Mouse (Mus musculus): ENCODE data around the gene Slc28a1. TPM values are rescaled to one million over a fixed set of nuclear protein-coding genes. Genes with fewer than 3 reads are reported as not detected.
"Not testable (repeated sequence)": the region's sequence is repeated elsewhere in the genome, so short reads cannot be mapped to it uniquely, and the experiment has no call there.

Slc28a1 gene
- total RNA-seq, 2 experiments from 2014 or later: 0.33 to 0.34 TPM

DNA sequence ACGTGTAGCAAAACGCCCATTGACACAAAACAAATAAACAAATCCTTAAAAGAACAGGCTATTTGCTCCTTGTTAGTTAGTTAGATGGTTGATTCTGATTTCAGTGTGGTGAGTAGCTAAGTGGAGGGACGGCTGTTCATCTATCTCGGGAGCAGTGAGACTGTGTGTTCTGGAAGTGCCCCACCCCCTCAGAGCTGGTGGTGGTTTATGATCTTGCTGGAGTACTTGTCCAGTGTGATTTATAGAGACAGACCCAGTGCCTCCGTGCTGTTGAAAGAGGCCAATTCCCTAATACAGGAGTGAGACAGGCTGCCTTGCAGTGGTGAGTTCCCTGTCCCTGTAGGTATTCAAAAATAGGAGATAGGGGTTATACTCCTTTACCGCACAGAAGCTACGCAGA lies 44.3 kb downstream of the Slc28a1 start:
- intact Hi-C loops (cut with DNase I): loop anchor here (5.0 kb wide), 1 partner anchor 167 kb away; the partner anchor contains the start of gene Zfp592
- DNase-seq: no peak

DNA sequence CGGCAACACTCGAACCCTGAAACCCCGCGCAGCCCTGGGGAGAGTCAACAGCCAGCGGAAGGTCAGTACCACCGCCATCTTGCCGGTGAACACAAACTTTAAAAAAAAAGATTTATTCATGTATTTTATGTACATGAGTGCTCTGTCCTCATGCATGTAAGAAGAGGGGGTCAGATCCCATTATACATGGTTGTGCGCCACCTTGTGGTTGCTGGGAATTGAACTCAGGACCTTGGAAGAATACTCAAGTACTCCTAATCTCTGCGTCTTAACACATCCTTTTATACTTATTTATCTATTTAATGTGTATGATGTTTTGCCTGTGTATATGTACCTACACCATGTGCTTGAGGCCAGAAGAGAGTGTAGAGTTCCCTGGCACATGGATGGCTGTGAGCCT lies 47.1 kb downstream of the Slc28a1 start:
- peak in 1 of 2 experiments; percentile 53 for DNase-seq
- intact Hi-C loops (cut with DNase I): loop anchor here (5.0 to 10.0 kb wide), 2 partner anchors 293 to 419 kb away; partner anchors contain the start of gene Cpeb1

DNA sequence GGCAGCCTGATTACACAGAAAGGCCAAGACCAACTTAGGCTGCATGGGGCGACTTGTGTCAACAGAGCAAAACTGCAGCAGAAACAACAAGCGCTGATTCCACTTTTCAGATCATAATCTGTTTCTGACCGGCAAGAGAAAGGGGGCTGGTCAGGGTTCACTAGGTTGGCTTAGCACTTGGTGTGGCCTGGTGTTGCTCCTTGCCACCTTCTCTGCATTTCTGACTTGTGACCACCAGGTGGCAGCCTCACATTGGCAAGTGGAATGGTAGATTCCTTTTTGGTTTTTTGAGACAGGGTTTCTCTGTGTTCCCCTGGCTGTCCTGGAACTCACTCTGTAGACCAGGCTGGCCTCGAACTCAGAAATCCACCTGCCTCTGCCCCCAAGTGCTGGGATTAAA lies 47.7 kb downstream of the Slc28a1 start:
- DNase-seq: peak; percentile 81 to 87
- intact Hi-C loops (cut with DNase I): loop anchor here (5.0 to 10.0 kb wide), 2 partner anchors 292 to 420 kb away; partner anchors contain the start of gene Cpeb1

DNA sequence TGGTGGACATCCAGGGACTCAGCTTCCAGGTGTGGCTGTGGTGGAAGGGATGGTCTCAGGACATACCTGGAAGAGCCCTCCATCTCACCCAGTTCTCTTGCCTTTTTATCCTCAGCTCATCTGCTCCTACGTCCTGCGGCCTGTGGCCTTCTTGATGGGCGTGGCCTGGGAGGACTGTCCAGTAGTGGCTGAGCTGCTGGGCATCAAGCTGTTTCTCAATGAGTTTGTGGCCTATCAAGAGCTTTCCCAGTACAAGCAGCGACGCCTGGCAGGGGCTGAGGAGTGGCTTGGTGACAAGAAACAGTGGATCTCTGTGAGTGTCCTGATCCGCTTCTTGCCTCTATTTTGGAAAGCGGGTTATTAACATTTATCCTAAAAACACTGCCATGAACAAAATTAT lies 49.8 kb downstream of the Slc28a1 start:
- intact Hi-C loops (cut with DNase I): loop anchor here (5.0 to 10.0 kb wide), 2 partner anchors 290 to 422 kb away; partner anchors contain the start of gene Cpeb1
- no peak for DNase-seq

DNA sequence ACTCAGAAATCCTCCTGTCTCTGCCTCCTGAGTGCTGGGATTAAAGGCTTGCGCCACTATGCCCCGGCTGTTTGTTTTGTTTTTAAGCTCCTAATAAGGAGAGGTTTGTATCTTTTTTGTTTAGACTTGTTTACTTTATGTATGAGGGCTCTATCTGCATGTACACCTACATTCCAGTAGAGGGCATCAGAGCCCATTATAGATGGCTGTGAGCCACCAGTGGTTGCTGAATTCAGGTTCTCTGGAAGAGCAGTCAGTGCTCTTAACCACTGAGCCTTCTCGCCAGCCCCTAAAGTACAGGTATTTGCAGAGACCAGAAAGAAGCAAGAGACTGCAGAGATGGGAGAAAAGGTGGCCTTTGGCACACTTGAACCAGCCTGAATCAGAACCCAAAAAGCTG lies 52.5 kb downstream of the Slc28a1 start:
- intact Hi-C loops (cut with DNase I): loop anchor here (2.0 to 10.0 kb wide), 2 partner anchors 44 to 288 kb away; partner anchors contain the start of gene Cpeb1
- peak; percentile 22 to 54 for DNase-seq

DNA sequence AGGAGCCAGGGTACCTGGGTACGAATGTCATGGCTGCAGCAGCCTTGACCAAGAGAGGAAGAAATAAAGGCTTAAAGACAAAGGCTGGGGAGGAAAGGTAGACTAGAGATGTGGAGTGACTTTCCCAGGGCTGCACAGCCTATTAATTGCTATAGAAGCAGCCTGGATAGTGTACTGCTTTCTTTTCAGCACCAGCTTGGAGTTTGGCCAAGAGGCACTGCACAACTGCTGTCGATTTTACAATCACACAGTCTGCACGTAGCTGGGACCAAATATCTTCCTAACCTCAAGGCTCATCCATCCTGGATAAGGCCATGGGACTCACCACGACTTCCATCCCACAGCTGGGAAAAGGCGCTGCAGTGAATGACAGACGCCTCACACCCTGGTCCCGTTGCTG lies 54.8 kb downstream of the Slc28a1 start:
- intact Hi-C loops (cut with DNase I): loop anchor here (10.0 kb wide), 1 partner anchor 285 kb away; the partner anchor contains the start of gene Cpeb1
- DNase-seq: no peak

DNA sequence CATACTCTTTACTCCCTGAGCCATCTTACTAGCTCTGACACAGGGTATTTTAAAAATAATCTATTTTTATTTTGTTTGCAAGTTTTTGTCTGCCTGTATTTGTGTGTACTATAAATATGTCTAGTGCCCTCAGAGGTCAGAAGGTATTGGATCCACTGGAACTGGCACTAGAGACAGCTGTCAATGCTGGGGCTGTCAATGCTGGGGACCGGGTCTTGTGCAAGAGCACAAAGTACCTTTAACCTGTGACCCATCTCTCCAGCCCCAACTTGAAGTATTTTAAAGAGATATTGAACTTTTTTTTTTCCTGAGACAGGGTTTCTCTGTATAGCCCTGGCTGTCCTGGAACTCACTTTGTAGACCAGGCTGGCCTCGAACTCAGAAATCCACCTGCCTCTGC lies 59.3 kb downstream of the Slc28a1 start:
- no peak for DNase-seq
- intact Hi-C loops (cut with DNase I): no loop called here

DNA sequence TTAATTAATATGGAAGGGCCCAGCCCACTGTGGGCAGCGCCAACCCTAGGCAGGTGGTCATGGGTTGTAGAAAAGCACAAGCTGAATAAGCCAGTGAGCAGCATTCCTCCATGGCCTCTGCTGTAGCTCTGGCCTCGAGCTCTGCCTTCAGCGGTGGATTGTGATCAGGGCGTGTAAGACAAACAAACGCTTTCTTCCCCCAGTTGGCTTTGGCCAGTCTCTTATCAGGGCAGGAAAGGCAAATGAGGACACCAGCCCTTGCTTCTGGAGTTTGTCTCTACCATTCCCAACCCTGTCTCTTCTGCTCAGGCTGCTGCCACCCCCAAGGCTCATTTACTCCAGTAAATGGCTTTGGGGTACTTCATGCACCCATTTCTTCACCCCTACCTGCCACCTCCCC lies 60.1 kb downstream of the Slc28a1 start:
- intact Hi-C loops (cut with DNase I): no loop called here

DNA sequence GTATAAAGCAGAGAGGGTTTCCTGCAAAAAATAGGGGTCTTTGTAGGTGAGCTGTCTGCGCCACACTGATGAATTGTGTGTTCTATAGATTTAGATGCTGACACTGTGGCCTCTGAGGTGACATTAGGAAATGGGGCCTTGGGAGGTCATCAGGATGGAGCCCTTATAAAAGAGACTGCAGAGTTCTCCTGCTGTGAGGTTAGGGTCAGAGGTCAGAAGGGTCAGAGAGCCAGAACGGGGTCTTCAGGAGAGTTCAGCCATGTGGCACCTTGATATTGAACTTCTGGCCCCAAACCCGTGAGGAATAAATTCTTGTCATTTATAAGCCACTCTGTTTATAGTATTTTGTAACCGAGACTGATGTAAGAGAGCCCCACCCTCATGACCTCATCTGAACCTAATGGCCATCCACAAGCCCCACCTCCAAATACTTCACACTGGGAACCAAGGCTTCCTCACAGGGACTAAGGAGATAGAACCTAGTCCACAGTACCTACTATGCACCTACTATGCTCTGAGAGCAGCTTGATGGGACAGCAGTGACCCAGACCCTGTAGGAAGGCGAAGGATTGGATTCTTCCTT lies 61.7 kb downstream of the Slc28a1 start:
- DNase-seq: no peak
- intact Hi-C loops (cut with DNase I): no loop called here

More for the DNA sequence above, 60.1 kb downstream of the Slc28a1 start:
- DNase-seq: no peak

DNA sequence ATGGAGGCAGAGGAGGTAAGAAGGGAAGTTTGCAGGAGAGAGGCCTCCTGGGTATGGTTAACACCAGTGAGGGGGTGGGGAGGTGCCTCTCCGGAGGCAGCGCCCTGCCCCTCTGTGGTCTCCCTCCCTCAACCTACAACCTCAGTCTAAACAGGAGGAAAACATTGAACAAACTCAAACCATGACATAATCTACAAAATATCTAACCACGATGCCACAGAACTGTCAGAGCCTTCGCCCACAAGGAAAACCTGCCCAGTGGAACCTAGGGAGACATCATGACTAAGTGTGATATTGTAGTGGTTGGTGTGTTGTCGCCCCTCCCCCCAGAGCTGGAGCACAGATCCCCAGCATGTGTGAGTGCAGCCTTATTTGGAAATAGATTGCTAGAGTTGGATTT lies 64.9 kb downstream of the Slc28a1 start:
- no peak for DNase-seq
- intact Hi-C loops (cut with DNase I): no loop called here

DNA sequence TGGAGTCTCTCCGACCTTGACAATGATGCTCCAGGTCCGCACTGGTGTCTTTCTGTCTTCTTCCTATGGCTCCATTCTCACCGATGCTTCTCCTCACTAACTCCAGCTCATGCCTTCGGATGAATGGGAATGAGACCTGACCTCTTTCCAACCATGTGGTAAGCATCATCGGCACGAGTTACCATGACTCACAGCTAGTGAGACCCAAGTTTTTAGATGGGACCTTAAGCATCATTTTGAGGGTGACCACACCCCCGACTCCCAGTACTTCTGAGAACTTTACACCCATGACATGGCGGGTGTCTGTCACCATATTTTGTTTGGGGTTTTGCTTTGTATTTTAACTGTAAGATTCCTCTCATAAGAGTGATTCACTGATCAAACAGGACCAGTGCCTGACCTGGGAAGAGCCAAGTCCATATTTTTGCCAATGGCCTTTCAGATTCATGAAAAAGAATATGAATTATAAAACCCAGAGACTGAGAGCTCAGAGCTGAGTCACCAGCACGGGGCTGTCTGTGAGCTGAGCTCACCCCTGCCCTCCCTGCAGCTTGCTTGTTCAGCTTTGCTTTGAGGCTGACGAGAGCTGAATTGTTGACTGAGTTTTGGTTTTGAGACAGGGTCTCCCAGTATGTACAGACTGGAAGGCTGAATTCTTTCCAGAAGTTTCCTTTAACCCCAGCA lies 68.0 kb downstream of the Slc28a1 start:
- DNase-seq: no peak
- intact Hi-C loops (cut with DNase I): no loop called here

DNA sequence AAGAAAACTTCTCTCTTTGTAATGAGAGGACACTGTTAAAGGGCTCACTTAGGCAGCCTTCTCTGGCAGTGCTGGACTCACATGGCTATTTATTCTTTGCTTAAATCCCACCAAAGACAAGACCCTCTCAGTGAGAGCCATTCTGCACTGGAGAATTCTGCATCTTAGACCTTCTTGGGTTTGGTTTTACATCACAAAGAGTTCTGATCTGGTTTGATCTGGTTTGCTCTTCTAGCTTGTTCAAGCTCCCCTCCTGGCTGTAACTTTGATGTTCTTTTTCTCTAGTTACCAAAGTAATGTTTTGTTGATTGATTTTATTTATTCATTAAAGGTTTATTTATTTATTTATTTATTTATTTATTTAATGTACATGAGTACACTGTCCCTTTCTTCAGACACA lies 68.6 kb downstream of the Slc28a1 start:
- intact Hi-C loops (cut with DNase I): no loop called here
- no peak for DNase-seq

DNA sequence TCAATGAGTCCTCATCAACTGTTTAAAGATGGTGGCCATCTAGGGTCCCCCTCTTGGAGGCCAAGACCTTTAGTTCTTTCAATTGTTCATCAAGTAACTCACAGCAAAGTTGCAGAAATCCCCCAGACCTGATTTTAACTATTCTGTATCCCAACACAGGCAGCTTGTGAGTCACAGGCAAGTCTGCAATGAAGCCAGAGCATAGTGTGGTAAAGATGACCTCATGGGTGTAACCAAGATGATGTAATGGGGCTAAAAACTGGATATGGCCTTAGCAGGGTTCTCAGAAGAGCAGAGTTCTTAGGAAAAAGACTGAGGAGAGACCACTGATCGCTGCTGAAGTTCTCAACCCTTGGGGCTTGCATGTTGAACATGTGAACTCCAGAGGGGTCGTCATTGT lies 69.5 kb downstream of the Slc28a1 start:
- DNase-seq: no peak
- intact Hi-C loops (cut with DNase I): no loop called here

DNA sequence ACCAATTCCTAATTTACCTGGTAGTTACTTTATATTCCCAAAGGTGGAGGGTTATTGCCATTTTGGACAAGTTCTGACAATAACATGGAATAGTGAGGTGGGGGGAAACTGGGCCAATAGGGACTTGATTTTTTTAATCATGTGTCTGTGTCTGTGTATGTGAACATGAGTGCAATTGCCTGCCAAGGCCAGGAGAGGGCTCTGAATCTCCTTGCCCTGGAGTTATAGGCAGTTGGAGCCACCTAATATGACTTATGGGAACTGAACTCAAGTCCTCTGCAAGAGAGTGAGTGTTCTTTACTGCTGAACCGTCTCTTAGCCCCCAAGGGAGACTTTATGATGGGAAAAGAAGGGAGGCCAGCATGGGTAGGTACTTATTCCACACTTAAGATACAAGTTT lies 70.1 kb downstream of the Slc28a1 start:
- intact Hi-C loops (cut with DNase I): no loop called here
- DNase-seq: no peak

DNA sequence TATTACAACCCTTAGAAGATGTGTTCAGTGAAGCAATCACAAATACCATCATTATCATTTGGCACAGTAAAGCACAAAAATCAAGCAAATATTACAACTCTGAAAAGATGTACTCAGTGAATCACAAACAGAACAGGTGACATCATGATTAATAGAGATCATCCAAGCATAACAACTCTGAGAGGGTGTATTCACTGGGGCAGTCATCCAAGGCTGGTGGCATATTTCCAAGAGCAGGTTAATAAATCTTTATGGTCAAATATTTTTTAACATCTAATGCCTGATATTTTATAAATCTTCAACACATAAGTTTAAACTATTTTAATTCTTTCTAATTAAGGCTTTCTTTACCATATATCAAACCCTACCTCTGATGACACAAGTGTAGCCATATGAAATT lies 71.4 kb downstream of the Slc28a1 start:
- DNase-seq; intact Hi-C loops (cut with DNase I): not testable (repeated sequence)

DNA sequence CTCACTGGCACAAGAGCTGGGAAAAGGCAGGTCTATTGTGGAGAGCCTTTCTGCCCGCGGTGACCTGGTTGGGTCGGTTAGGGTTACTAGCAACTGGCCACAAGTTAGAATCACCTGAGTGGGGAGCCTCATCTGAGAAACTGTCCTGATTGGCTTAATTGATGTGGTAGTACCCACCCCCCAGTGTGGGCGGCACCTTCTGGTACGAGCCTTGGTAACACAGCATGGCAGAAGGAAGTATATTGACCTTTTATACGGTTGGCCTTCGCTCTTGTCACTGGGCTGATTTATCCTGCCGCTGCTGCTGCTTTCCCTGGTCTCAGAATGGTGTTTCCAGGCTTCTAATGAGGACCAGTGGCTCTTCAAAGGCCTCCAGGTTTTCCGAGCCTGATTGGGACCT lies 74.6 kb downstream of the Slc28a1 start:
- DNase-seq: no peak
- intact Hi-C loops (cut with DNase I): no loop called here

DNA sequence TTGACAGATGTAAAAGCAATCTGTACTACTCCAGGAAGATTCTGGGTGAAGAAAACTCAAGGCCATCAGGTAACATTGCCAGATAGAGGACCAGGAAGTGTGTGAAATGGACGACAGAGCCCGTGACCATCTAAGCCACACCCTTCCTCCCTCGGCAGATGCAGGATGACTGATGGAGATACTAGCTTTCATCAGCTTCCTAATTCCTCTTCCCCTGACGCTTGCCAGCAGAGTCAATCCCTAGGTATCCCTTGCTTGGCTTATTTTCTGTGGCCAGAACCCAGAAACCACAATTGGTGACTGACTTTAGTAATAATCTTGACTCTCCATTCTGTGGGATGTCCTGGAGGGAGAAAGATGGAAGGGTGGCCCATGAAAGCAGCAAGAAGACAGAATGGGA lies 80.9 kb downstream of the Slc28a1 start:
- DNase-seq: no peak
- intact Hi-C loops (cut with DNase I): no loop called here

DNA sequence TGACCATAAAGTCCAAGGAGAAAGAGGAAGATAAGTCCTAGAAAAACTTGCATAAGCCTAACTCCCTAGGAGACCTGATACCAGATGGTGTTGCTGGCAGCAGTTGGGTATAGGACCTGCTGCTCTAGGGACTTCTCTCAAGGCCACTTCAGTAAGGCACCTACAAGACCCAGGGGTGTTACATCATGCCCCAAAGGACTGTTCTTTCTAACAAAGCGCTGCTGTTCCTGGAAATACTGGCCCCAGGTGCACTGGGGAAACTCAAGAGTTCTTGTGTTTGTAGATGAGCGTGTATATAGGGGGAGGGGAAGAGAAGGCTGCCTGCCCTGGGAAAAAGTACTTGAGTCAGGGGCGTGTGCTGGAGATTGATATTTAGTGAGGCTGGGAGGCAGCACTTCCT lies 82.2 kb downstream of the Slc28a1 start:
- intact Hi-C loops (cut with DNase I): no loop called here
- DNase-seq: no peak

DNA sequence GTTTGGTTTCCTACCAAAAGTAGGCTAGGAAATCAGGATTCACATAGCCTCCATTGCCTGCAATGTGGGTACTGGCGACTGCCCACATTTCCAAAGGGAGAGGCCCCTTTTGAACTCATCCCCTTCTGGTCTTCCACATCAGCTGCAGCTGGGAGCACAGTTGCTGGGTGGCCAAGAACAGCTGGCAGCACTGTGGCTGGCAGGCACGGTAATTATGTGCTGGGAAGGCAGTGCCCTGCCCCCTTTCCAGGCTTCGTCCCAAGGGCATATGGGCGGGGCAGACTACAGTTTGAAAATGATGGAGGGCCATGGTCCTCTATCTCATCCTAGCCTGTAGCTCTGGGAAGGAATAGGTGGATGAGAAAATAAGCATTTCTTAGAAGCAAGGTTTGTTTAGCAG lies 83.9 kb downstream of the Slc28a1 start:
- peak; percentile 16 to 41 for DNase-seq
- intact Hi-C loops (cut with DNase I): no loop called here

DNA sequence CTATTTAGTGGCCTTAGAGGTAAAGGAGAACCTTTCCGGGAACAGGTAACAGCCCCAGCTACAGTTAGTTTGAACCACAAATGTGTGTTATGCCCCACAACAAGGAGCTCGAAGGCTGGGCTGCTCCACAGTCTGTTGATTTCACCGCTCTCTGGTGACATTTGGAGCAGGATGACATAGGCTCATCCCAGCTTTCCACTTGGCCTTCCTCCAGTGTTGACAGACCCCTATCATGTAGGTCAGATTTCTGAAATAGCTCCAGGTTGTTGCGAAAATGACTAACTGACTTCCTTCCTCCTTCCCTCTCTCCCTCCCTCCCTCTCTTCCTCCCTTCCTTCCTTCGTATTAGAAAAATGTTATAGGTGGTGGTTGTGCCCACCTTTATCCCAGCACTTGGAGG lies 84.5 kb downstream of the Slc28a1 start:
- DNase-seq: no peak

DNA sequence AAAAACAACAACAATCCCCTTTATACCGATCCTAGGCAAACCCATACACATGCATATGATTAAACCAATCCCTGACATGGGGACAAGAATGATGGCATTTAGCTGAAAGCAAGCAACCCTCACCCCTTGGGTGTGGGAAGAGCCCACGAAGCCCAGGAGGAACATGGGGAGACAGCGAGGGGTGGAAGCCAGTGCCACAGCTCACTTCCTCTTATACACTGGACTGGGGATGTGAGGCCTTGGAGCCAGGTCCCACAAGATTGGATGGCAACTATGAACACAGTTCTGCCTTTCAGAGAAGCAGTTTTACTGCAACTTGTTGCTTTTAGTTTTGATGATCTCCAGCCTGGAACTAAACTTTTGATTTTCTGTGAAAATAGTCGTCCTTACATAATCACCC lies 85.2 kb downstream of the Slc28a1 start:
- no peak for DNase-seq
- intact Hi-C loops (cut with DNase I): no loop called here

More for the DNA sequence above, 84.5 kb downstream of the Slc28a1 start:
- intact Hi-C loops (cut with DNase I): no loop called here

DNA sequence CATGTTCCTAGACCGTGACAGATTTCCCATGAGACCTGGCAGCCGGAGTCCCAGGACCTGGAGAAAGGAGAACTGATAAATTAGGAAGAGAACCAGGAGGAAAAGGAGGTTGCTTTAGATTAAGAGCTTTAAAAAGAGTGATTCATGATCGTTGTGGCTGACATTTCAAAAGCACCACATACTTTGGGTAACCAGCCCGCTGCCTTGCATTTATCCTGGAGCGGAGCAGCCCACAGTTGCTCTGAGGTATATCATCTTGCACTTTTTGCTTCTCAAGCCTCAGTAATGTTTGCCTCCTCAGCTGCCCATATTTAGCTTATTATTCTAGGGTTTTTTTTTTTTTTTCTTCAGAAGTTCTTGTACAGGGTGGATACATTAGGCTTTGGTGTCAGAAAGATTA lies 87.8 kb downstream of the Slc28a1 start:
- intact Hi-C loops (cut with DNase I): no loop called here
- no peak for DNase-seq
